Mouse (Mus musculus) liver, embryonic 12.5 days (tissue): Measurements from ENCODE around the gene Plaur. TPM values are rescaled to one million over a fixed set of nuclear protein-coding genes. Genes with fewer than 3 reads are reported as not detected.
A peak's percentile ranks its signal among the peaks of the same experiment; 100 is the strongest.

ENCODE experiments used
- ATAC-seq: fragments of 200-750 bp; cut with Nextera tagmentation; 2 replicates; pipeline ENCODE4 v1.8.0; 2017; ENCODE audit warnings: moderate number of reproducible peaks, mild to moderate bottlenecking, moderate library complexity
- H3K27ac ChIP-seq: fragments of 300-500 bp; sonication (generic); 2 replicates; pipeline ENCODE4 v1.5.1; 2016; ENCODE audit warnings: mild to moderate bottlenecking
- H3K27me3 ChIP-seq: fragments of 300-500 bp; sonication (generic); replicated peaks from 2 replicates; pipeline ENCODE4 v1.6.1; 2016; ENCODE audit warnings: mild to moderate bottlenecking, moderate library complexity
- H3K36me3 ChIP-seq: fragments of 300-500 bp; sonication (generic); 2 replicates; pipeline ENCODE4 v1.6.1; 2016; ENCODE audit warnings: mild to moderate bottlenecking, moderate library complexity
- H3K4me1 ChIP-seq: fragments of 300-500 bp; sonication (generic); 2 replicates; pipeline ENCODE4 v1.6.1; 2016
- H3K4me2 ChIP-seq: fragments of 300-500 bp; sonication (generic); 2 replicates; pipeline ENCODE4 v1.6.1; 2016; ENCODE audit warnings: mild to moderate bottlenecking, moderate library complexity
- H3K4me3 ChIP-seq: fragments of 300-500 bp; sonication (generic); 2 replicates; pipeline ENCODE4 v1.5.1; 2016; ENCODE audit warnings: mild to moderate bottlenecking, moderate library complexity
- H3K9ac ChIP-seq: fragments of 300-500 bp; sonication (generic); 2 replicates; pipeline ENCODE4 v1.6.1; 2016; ENCODE audit warnings: mild to moderate bottlenecking, moderate library complexity
- H3K9me3 ChIP-seq: fragments of 300-500 bp; sonication (generic); replicated peaks from 2 replicates; pipeline ENCODE4 v1.6.1; 2016; ENCODE audit warnings: mild to moderate bottlenecking, moderate library complexity
- WGBS: fragments of 180-500 bp; shearing (Covaris S2); methylation state at CpG from one replicate; pipeline ENCODE4 v1.1.7; 2016; ENCODE audit not compliant: insufficient replicate concordance; 5-methylcytosine and 5-hydroxymethylcytosine counted together
- polyA plus RNA-seq: library from polyadenylated mRNA; unstranded; fragments of >200 nt; fragmentation: Nextera tagmentation; extraction: Ambion mirVana; gene quantifications from 2 replicates; pipeline ENCODE4 v1.2.1, GENCODE M21; 2016

Plaur gene
- polyA plus RNA-seq = 2.6 and 2.8 TPM in 2 replicates

GRCm38 (mm10) chr7:24462388-24463319 lies at the start of gene Plaur:
Plaur (plus strand) TSS chr7:24462484.
- no peak within 1 kb of the TSS for H3K9ac ChIP-seq
- H3K4me2 ChIP-seq = peak within 1 kb of the TSS; percentile 56
- H3K4me3 ChIP-seq = peak within 1 kb of the TSS; percentile 36
- 0 out of 2 replicates have a peak, but pooled peaks cover 6% of the 10 kb centered on the region for H3K36me3 ChIP-seq
- peaks cover 37% of the 10 kb centered on the region for H3K27me3 ChIP-seq
- ATAC-seq = peak; percentile 35; the same call in 1 of the 2 replicates
- WGBS = 2% methylated on average over 27 of the region's 27 CpGs
- 0 out of 2 replicates have a peak within 1 kb of the TSS, but pooled peaks have one; percentile 23 for H3K27ac ChIP-seq
- peaks cover 27% of the 10 kb centered on the region for H3K4me1 ChIP-seq
- no peaks in the 10 kb centered on the region for H3K9me3 ChIP-seq

- no peak for ATAC-seq
- peaks cover 5% of the 10 kb centered on the region; the same call in 1 of the 2 replicates for H3K4me1 ChIP-seq
- 45% methylated on average over 3 of the region's 3 CpGs for WGBS
- H3K36me3 ChIP-seq = peaks cover 60% of the 10 kb centered on the region
- 0 out of 2 replicates have a peak, but pooled peaks cover 4% of the 10 kb centered on the region for H3K9me3 ChIP-seq
- H3K9ac ChIP-seq = no peak overlapping the region
- H3K27me3 ChIP-seq = no peaks in the 10 kb centered on the region
- H3K4me2 ChIP-seq = no peak overlapping the region
- H3K4me3 ChIP-seq = no peak overlapping the region
- H3K27ac ChIP-seq = no peak overlapping the region
Observed at GRCm38 (mm10) chr7:24413630-24414029, 48.7 kb upstream of the Plaur start.

- Histone ChIP-seq H3K27me3 (no peaks in the 10 kb centered on the region), H3K9ac (no peak overlapping the region), H3K4me1 (peaks cover 5% of the 10 kb centered on the region; the same call in 1 of the 2 replicates), H3K27ac (no peak overlapping the region), H3K9me3 (0 out of 2 replicates have a peak, but pooled peaks cover 4% of the 10 kb centered on the region), H3K4me3 (no peak overlapping the region), H3K4me2 (no peak overlapping the region), H3K36me3 (peaks cover 60% of the 10 kb centered on the region)
- WGBS = 73% methylated on average over 7 of the region's 7 CpGs
- no peak; the same call in none of the 2 replicates for ATAC-seq
Observed at GRCm38 (mm10) chr7:24415261-24415660, 47.0 kb upstream of the Plaur start.

- no peaks in the 10 kb centered on the region for H3K9me3 ChIP-seq
- H3K36me3 ChIP-seq = peaks cover 73% of the 10 kb centered on the region
- no peaks in the 10 kb centered on the region for H3K27me3 ChIP-seq
- ATAC-seq = no peak
- no peak overlapping the region for H3K4me3 ChIP-seq
- H3K27ac ChIP-seq = no peak overlapping the region
- 84% methylated on average over 8 of the region's 8 CpGs for WGBS
- H3K4me1 ChIP-seq = peaks cover 5% of the 10 kb centered on the region; the same call in 1 of the 2 replicates
- H3K9ac ChIP-seq = no peak overlapping the region
- H3K4me2 ChIP-seq = no peak overlapping the region
Observed at GRCm38 (mm10) chr7:24419579-24419978, 42.7 kb upstream of the Plaur start.

GRCm38 (mm10) chr7:24421648-24422047 lies 40.6 kb upstream of the Plaur start:
- WGBS = 77% methylated on average over 7 of the region's 7 CpGs
- Histone ChIP-seq H3K27ac (no peak overlapping the region), H3K27me3 (no peaks in the 10 kb centered on the region), H3K9me3 (no peaks in the 10 kb centered on the region), H3K36me3 (peaks cover 55% of the 10 kb centered on the region), H3K4me1 (peaks cover 11% of the 10 kb centered on the region; the same call in 1 of the 2 replicates), H3K4me3 (no peak overlapping the region), H3K4me2 (no peak overlapping the region), H3K9ac (no peak overlapping the region)
- no peak for ATAC-seq

GRCm38 (mm10) chr7:24422251-24422650 lies 40.0 kb upstream of the Plaur start:
- Histone ChIP-seq H3K36me3 (peaks cover 49% of the 10 kb centered on the region), H3K4me2 (no peak overlapping the region), H3K9ac (no peak overlapping the region), H3K4me3 (no peak overlapping the region), H3K27me3 (no peaks in the 10 kb centered on the region), H3K4me1 (peaks cover 11% of the 10 kb centered on the region; the same call in 1 of the 2 replicates), H3K27ac (no peak overlapping the region), H3K9me3 (no peaks in the 10 kb centered on the region)
- 80% methylated on average over 8 of the region's 8 CpGs for WGBS
- 0 out of 2 replicates have a peak, but pooled peaks have one; percentile 19 for ATAC-seq

GRCm38 (mm10) chr7:24423107-24423763 lies 39.0 kb upstream of the Plaur start:
- 76% methylated on average over 15 of the region's 15 CpGs for WGBS
- H3K27ac ChIP-seq = no peak overlapping the region
- H3K9me3 ChIP-seq = no peaks in the 10 kb centered on the region
- H3K4me3 ChIP-seq = no peak overlapping the region
- H3K4me1 ChIP-seq = peaks cover 11% of the 10 kb centered on the region; the same call in 1 of the 2 replicates
- peaks cover 44% of the 10 kb centered on the region for H3K36me3 ChIP-seq
- no peak overlapping the region for H3K4me2 ChIP-seq
- no peaks in the 10 kb centered on the region for H3K27me3 ChIP-seq
- no peak overlapping the region for H3K9ac ChIP-seq
- ATAC-seq = 0 out of 2 replicates have a peak, but pooled peaks have one; percentile 3

GRCm38 (mm10) chr7:24423956-24424732 lies 38.1 kb upstream of the Plaur start:
- Histone ChIP-seq H3K36me3 (peaks cover 42% of the 10 kb centered on the region), H3K4me3 (no peak overlapping the region), H3K9ac (no peak overlapping the region), H3K9me3 (no peaks in the 10 kb centered on the region), H3K4me2 (no peak overlapping the region), H3K27me3 (no peaks in the 10 kb centered on the region), H3K27ac (no peak overlapping the region), H3K4me1 (peaks cover 11% of the 10 kb centered on the region; the same call in 1 of the 2 replicates)
- WGBS = 82% methylated on average over 12 of the region's 12 CpGs
- no peak for ATAC-seq

GRCm38 (mm10) chr7:24425919-24426318 lies 36.4 kb upstream of the Plaur start:
- 69% methylated on average over 9 of the region's 9 CpGs for WGBS
- Histone ChIP-seq H3K4me1 (peaks cover 11% of the 10 kb centered on the region; the same call in 1 of the 2 replicates), H3K27me3 (0 out of 2 replicates have a peak, but pooled peaks cover 11% of the 10 kb centered on the region), H3K9ac (no peak overlapping the region), H3K9me3 (no peaks in the 10 kb centered on the region), H3K36me3 (peaks cover 25% of the 10 kb centered on the region), H3K4me3 (no peak overlapping the region), H3K4me2 (no peak overlapping the region), H3K27ac (no peak overlapping the region)
- ATAC-seq = no peak

- H3K9me3 ChIP-seq = no peaks in the 10 kb centered on the region
- no peak overlapping the region for H3K9ac ChIP-seq
- H3K4me2 ChIP-seq = no peak overlapping the region
- no peak for ATAC-seq
- peaks cover 11% of the 10 kb centered on the region; the same call in 1 of the 2 replicates for H3K4me1 ChIP-seq
- 87% methylated on average over 8 of the region's 8 CpGs for WGBS
- H3K4me3 ChIP-seq = no peak overlapping the region
- no peak overlapping the region for H3K27ac ChIP-seq
- peaks cover 12% of the 10 kb centered on the region for H3K36me3 ChIP-seq
- H3K27me3 ChIP-seq = peaks cover 24% of the 10 kb centered on the region
Observed at GRCm38 (mm10) chr7:24427168-24427567, 35.1 kb upstream of the Plaur start.

GRCm38 (mm10) chr7:24428725-24429124 lies 33.6 kb upstream of the Plaur start:
- Histone ChIP-seq H3K4me3 (no peak overlapping the region), H3K27ac (no peak overlapping the region), H3K27me3 (peaks cover 39% of the 10 kb centered on the region), H3K4me1 (peaks cover 11% of the 10 kb centered on the region; the same call in 1 of the 2 replicates), H3K36me3 (no peaks in the 10 kb centered on the region), H3K4me2 (no peak overlapping the region), H3K9ac (no peak overlapping the region), H3K9me3 (no peaks in the 10 kb centered on the region)
- whole genome bisulfite sequencing = 74% methylated on average over 5 of the region's 5 CpGs
- ATAC-seq = no peak
